Mouse (Mus musculus) stomach, embryonic 15.5 days (tissue): Measurements from ENCODE around the gene Olfr328. TPM values are rescaled to one million over a fixed set of nuclear protein-coding genes. Genes with fewer than 3 reads are reported as not detected.

Experiments used
- ATAC-seq: fragments of 200-750 bp; cut with Nextera tagmentation; 2 replicates; pipeline ENCODE4 v1.8.0; 2017; ENCODE audit warnings: low read depth, moderate number of reproducible peaks, moderate TSS enrichment; ENCODE audit not compliant: insufficient read depth, low FRiP score
- H3K27ac ChIP-seq: fragments of 300-500 bp; sonication (generic); 2 replicates; pipeline ENCODE4 v1.5.1; 2015; ENCODE audit warnings: mild to moderate bottlenecking, inconsistent platforms
- H3K27me3 ChIP-seq: fragments of 300-500 bp; sonication (generic); replicated peaks from 2 replicates; pipeline ENCODE4 v1.6.1; 2015; ENCODE audit warnings: inconsistent platforms
- H3K36me3 ChIP-seq: fragments of 300-500 bp; sonication (generic); 2 replicates; pipeline ENCODE4 v1.6.1; 2015; ENCODE audit warnings: inconsistent platforms
- H3K4me1 ChIP-seq: fragments of 300-500 bp; sonication (generic); 2 replicates; pipeline ENCODE4 v1.6.1; 2015; ENCODE audit warnings: inconsistent platforms
- H3K4me2 ChIP-seq: fragments of 300-500 bp; sonication (generic); 2 replicates; pipeline ENCODE4 v1.6.1; 2015; ENCODE audit warnings: mild to moderate bottlenecking, inconsistent platforms
- H3K4me3 ChIP-seq: fragments of 300-500 bp; sonication (generic); replicated peaks from 2 replicates; pipeline ENCODE4 v1.5.1; 2015; ENCODE audit warnings: inconsistent platforms
- H3K9ac ChIP-seq: fragments of 300-500 bp; sonication (generic); 2 replicates; pipeline ENCODE4 v1.6.1; 2015; ENCODE audit warnings: inconsistent platforms
- H3K9me3 ChIP-seq: fragments of 300-500 bp; sonication (generic); 2 replicates; pipeline ENCODE4 v1.6.1; 2016; ENCODE audit warnings: inconsistent platforms
- WGBS: fragments of 180-500 bp; shearing (Covaris S2); methylation state at CpG from one replicate; pipeline ENCODE4 v1.1.7; 2015; 5-methylcytosine and 5-hydroxymethylcytosine counted together
- polyA plus RNA-seq: library from polyadenylated mRNA; unstranded; fragments of >200 nt; fragmentation: Nextera tagmentation; extraction: Ambion mirVana; gene quantifications from 2 replicates; pipeline ENCODE4 v1.2.1, GENCODE M21; 2015

The Olfr328 gene
- polyA plus RNA-seq: 0.06 TPM in 1 of 2 replicates, not detected in the other

- 89% methylated on average over 1 of the region's 1 CpGs for WGBS
- no peaks in the 10 kb centered on the region for H3K36me3 ChIP-seq
Measured at GRCm38 (mm10) chr11:58555536-58555935, at the start of gene Olfr328. Gene Olfr328 (minus strand): TSS chr11:58555636.

GRCm38 (mm10) chr11:58605228-58605627 lies 49.8 kb upstream of the Olfr328 start:
- no peak overlapping the region for H3K4me2 ChIP-seq
- no peaks in the 10 kb centered on the region for H3K4me1 ChIP-seq
- 58% methylated on average over 3 of the region's 3 CpGs for whole genome bisulfite sequencing
- H3K9me3 ChIP-seq: no peaks in the 10 kb centered on the region
- no peaks in the 10 kb centered on the region for H3K36me3 ChIP-seq
- H3K27me3 ChIP-seq: no peaks in the 10 kb centered on the region
- ATAC-seq: no peak
- H3K9ac ChIP-seq: no peak overlapping the region
- H3K4me3 ChIP-seq: no peak overlapping the region
- H3K27ac ChIP-seq: no peak overlapping the region

More at GRCm38 (mm10) chr11:58555536-58555935, at the start of gene Olfr328:
- no peak within 1 kb of the TSS for H3K27ac ChIP-seq
- no peak within 1 kb of the TSS for H3K4me2 ChIP-seq
- no peaks in the 10 kb centered on the region for H3K9me3 ChIP-seq
- H3K27me3 ChIP-seq: no peaks in the 10 kb centered on the region
- no peak within 1 kb of the TSS for H3K9ac ChIP-seq
- H3K4me1 ChIP-seq: no peaks in the 10 kb centered on the region
- H3K4me3 ChIP-seq: no peak within 1 kb of the TSS
- no peak for ATAC-seq

DNA sequence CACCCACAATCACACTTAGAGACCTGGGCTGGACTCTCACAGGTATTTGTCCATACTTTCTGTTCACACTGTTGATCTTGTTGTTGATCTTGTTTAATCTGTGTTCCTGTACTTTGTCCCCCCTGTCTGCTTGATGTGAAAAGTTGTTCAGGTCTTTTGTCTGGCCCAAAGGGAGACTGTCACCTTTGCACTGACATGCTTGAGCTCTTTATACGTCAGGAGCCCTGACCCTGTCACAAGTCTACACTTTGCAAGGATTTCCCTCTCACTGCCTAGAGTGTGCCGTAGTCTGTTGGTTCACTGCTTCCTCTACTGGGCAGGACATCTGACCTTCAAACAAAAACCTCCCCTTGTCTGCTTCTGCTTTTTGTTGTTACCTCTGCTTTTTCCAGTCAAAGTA lies 49.3 kb upstream of the Olfr328 start:
- Histone ChIP-seq H3K27me3 (no peaks in the 10 kb centered on the region), H3K9ac (no peak overlapping the region), H3K4me3 (no peak overlapping the region), H3K9me3 (no peaks in the 10 kb centered on the region), H3K4me1 (no peaks in the 10 kb centered on the region), H3K36me3 (no peaks in the 10 kb centered on the region), H3K4me2 (no peak overlapping the region), H3K27ac (no peak overlapping the region)
- ATAC-seq: no peak
- 50% methylated on average over 2 of the region's 2 CpGs for WGBS

GRCm38 (mm10) chr11:58602800-58603560 lies 47.5 kb upstream of the Olfr328 start:
- ATAC-seq: no peak
- Histone ChIP-seq H3K4me1 (no peaks in the 10 kb centered on the region), H3K27me3 (no peaks in the 10 kb centered on the region), H3K9ac (no peak overlapping the region), H3K4me3 (no peak overlapping the region), H3K36me3 (no peaks in the 10 kb centered on the region), H3K27ac (no peak overlapping the region), H3K9me3 (no peaks in the 10 kb centered on the region), H3K4me2 (no peak overlapping the region)
- 54% methylated on average over 6 of the region's 6 CpGs for WGBS

GRCm38 (mm10) chr11:58602062-58602461 lies 46.6 kb upstream of the Olfr328 start:
- Histone ChIP-seq H3K27me3 (no peaks in the 10 kb centered on the region), H3K4me2 (no peak overlapping the region), H3K9ac (no peak overlapping the region), H3K36me3 (no peaks in the 10 kb centered on the region), H3K9me3 (no peaks in the 10 kb centered on the region), H3K4me1 (no peaks in the 10 kb centered on the region), H3K4me3 (no peak overlapping the region), H3K27ac (no peak overlapping the region)
- no peak for ATAC-seq

DNA sequence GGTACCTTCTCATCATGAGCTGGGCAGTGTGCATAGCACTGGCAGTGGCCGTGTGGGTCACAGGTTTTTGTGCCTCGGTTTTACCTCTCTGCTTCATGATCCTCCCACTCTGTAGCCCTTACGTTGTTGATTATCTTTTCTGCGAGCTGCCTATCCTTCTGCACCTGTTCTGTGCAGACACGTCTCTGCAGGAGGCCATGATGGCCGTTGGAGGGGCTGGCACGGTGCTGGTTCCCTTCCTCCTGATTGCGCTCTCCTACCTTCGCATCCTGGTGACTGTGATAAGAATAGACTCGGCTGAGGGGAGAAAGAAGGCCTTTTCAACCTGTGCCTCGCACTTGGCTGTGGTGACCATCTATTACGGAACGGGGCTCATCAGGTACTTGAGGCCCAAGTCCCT lies 42.4 kb upstream of the Olfr328 start:
- H3K27me3 ChIP-seq: no peaks in the 10 kb centered on the region
- H3K27ac ChIP-seq: no peak overlapping the region
- H3K4me1 ChIP-seq: no peaks in the 10 kb centered on the region
- WGBS: 86% methylated on average over 13 of the region's 13 CpGs
- H3K9ac ChIP-seq: no peak overlapping the region
- no peaks in the 10 kb centered on the region for H3K9me3 ChIP-seq
- no peak overlapping the region for H3K4me2 ChIP-seq
- no peak for ATAC-seq
- no peaks in the 10 kb centered on the region for H3K36me3 ChIP-seq
- H3K4me3 ChIP-seq: no peak overlapping the region

DNA sequence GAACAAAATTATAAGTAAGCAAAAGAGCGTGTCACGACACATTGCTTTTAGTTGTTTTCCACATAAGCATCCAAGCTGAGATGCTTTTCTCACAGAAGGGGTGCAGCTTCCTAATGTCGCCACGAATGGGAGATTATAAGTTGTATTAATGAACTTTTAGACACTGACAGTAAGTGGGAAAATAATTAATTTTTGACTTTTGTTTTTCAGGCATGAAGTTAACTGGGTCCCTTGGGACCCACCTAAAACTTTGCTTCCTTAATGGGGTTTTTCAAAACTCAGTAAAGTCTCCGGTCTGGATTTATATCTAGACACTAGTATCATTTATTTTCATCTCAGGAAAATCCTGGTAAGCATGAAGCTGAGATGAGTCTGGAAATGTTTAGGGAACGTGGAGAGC lies 39.4 kb upstream of the Olfr328 start, which contains the start of gene Olfr324:
TSS of gene Olfr324 (plus strand) at position 301 of the 400 bp plus-strand sequence.
- WGBS: 75% methylated on average over 6 of the region's 6 CpGs
- no peaks in the 10 kb centered on the region for H3K27me3 ChIP-seq

GRCm38 (mm10) chr11:58588620-58589250 lies 33.3 kb upstream of the Olfr328 start:
- ATAC-seq: no peak
- Histone ChIP-seq H3K9me3 (no peaks in the 10 kb centered on the region), H3K4me1 (no peaks in the 10 kb centered on the region), H3K36me3 (no peaks in the 10 kb centered on the region), H3K4me2 (no peak overlapping the region), H3K27ac (no peak overlapping the region), H3K27me3 (no peaks in the 10 kb centered on the region), H3K9ac (no peak overlapping the region), H3K4me3 (no peak overlapping the region)
- WGBS: 57% methylated on average over 3 of the region's 3 CpGs

More for the DNA sequence above, 39.4 kb upstream of the Olfr328 start, which contains the start of gene Olfr324:
- no peaks in the 10 kb centered on the region for H3K36me3 ChIP-seq
- no peak within 1 kb of the TSS for H3K4me2 ChIP-seq
- no peak for ATAC-seq
- no peaks in the 10 kb centered on the region for H3K9me3 ChIP-seq
- no peaks in the 10 kb centered on the region for H3K4me1 ChIP-seq
- H3K27ac ChIP-seq: no peak within 1 kb of the TSS
- H3K9ac ChIP-seq: no peak within 1 kb of the TSS
- no peak within 1 kb of the TSS for H3K4me3 ChIP-seq

DNA sequence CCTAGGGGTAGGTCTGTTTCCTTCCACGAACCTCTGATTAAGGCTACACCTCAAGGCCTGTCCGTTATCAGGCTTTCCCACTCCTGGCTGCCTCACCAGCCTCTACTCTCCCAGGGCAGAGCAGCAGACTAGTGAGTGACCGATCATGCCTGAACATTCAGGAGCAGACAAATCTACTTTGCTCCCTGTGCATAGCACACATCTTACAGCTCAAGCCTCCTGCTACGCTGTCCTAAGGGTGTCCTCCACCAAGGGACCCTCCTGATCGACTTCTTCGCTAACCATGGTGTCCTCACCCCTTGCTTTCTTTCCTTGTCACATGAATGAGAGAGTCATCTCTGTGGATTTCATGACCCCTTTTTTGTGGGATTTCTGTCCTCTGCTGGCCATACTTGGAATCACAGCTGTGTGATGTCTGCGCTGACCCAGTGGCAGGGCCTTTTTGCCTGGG lies 32.5 kb upstream of the Olfr328 start:
- WGBS: 66% methylated on average over 7 of the region's 7 CpGs
- Histone ChIP-seq H3K4me2 (no peak overlapping the region), H3K27ac (no peak overlapping the region), H3K36me3 (no peaks in the 10 kb centered on the region), H3K9ac (no peak overlapping the region), H3K4me3 (no peak overlapping the region), H3K27me3 (no peaks in the 10 kb centered on the region), H3K4me1 (no peaks in the 10 kb centered on the region), H3K9me3 (no peaks in the 10 kb centered on the region)
- ATAC-seq: peak; percentile 83; the same call in 1 of the 2 replicates

DNA sequence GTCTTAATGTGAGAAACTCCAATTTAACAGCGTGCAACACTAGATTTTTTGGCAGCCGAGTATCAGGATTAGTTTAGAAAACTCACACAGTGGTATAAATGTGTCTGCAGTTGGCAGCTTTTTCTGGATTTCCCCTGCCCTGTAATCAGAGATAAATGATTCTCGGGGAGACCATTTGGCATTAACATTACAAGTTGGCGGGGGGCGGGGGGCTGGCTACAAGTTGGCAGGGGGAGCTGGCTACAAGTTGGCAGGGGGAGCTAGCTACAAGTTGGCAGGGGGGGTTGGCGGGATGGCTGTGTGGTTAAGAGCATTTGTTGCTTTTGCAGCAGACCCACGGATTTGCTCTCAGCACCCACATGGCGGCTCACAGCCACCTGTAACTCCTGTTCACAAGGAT lies 23.2 kb upstream of the Olfr328 start:
- no peak overlapping the region for H3K27ac ChIP-seq
- no peaks in the 10 kb centered on the region for H3K36me3 ChIP-seq
- no peak overlapping the region for H3K4me3 ChIP-seq
- H3K4me2 ChIP-seq: no peak overlapping the region
- 64% methylated on average over 8 of the region's 8 CpGs for WGBS
- no peaks in the 10 kb centered on the region for H3K9me3 ChIP-seq
- ATAC-seq: no peak
- H3K27me3 ChIP-seq: no peaks in the 10 kb centered on the region
- no peaks in the 10 kb centered on the region for H3K4me1 ChIP-seq
- no peak overlapping the region for H3K9ac ChIP-seq

- Histone ChIP-seq H3K36me3 (no peaks in the 10 kb centered on the region), H3K9ac (no peak within 1 kb of the TSS), H3K27me3 (no peaks in the 10 kb centered on the region), H3K9me3 (no peaks in the 10 kb centered on the region), H3K4me1 (no peaks in the 10 kb centered on the region), H3K4me3 (no peak within 1 kb of the TSS), H3K27ac (no peak within 1 kb of the TSS), H3K4me2 (no peak within 1 kb of the TSS)
- 61% methylated on average over 1 of the region's 1 CpGs for WGBS
- ATAC-seq: no peak
Measured at GRCm38 (mm10) chr11:58577430-58577829, 22.0 kb upstream of the Olfr328 start, which contains the start of gene Olfr325. Gene Olfr325 (plus strand): TSS chr11:58577730.

GRCm38 (mm10) chr11:58570405-58570804 lies 15.0 kb upstream of the Olfr328 start, which contains the start of gene Olfr224:
Gene Olfr224 (minus strand): TSS chr11:58570553.
- 64% methylated on average over 5 of the region's 5 CpGs for WGBS
- H3K4me2 ChIP-seq: no peak within 1 kb of the TSS
- H3K36me3 ChIP-seq: no peaks in the 10 kb centered on the region
- H3K4me3 ChIP-seq: no peak within 1 kb of the TSS
- no peak within 1 kb of the TSS for H3K9ac ChIP-seq
- H3K27ac ChIP-seq: no peak within 1 kb of the TSS
- ATAC-seq: no peak
- H3K9me3 ChIP-seq: no peaks in the 10 kb centered on the region
- no peaks in the 10 kb centered on the region for H3K27me3 ChIP-seq
- H3K4me1 ChIP-seq: no peaks in the 10 kb centered on the region
